Mouse (Mus musculus) cerebellum, postnatal 10 days (tissue): ENCODE data around the gene Sec14l1.

Experiments
- DNase-seq, 2 experiments: peaks; one replicate each; pipeline ENCODE4 v3.0.0; 2021; ENCODE audit warnings: mixed read lengths in 2 of 2

Gene Sec14l1

DNA sequence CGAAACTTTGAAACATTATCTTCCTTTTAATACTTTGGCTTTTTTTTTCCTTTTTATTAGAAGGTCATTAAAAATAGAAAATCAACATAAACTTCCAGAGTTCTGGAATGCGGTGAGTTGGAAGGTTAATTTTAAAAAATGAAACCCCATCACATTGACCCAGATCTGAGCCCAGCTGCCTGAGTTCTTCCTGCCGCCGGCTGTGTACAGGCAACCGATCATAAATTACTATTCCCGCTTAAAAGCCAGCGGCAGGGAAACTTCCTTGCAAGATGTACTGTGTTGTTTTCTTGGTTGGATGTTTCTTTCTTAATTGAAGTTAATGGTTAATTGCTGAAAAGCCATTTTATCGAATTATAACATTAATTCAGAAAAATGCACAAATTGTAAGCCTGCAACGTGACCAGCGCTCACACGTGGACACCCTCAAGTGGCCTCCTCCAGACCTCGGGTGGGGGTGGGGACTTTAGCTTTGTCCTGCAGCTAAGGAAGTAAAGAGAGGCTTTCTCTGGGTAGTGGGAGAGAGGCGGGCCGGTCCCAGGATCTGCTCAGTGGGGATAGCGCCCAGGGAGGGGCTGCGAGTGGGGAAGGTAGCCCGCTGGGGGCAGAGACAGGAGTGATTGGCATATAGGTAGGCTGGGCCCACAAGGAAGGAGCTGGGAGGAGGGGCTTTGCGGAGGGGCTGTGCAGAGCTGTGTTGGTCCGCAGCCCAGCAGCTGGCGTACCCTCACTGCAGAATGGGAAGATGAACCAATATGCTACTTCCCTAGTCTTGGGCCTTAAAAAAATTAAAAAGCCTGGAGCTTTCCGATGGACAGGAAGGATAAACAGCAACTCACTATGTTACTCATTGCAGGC is 70.3 kb downstream of the Sec14l1 start:
- no peak for DNase-seq

- no peak for DNase-seq
Observed at GRCm38 (mm10) chr11:117191524-117191923, 76.6 kb downstream of the Sec14l1 start.

- DNase-seq, result no peak
Observed at GRCm38 (mm10) chr11:117194475-117194937, 79.5 kb downstream of the Sec14l1 start.

DNA sequence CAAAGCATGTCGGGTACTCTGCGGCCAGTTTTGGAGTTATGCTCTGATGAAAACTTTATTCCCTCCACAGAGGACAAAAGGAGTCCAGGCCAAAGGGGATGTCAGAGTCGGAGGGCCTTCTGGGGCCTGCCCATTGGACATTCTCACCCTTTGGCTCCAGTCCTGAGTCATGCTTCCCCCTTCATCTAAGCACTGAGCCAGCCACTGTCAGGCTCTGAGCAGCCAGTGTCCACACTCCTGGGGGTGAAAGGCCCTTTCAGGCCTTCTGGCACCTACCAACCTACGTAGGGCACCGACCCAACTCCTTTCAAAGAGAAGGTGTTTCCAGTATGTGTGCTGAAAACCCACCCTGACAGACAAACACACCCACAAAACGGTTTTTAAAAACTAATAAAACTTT is 80.6 kb downstream of the Sec14l1 start:
- no peak for DNase-seq

GRCm38 (mm10) chr11:117196681-117197080 is 81.7 kb downstream of the Sec14l1 start:
- no peak for DNase-seq

DNA sequence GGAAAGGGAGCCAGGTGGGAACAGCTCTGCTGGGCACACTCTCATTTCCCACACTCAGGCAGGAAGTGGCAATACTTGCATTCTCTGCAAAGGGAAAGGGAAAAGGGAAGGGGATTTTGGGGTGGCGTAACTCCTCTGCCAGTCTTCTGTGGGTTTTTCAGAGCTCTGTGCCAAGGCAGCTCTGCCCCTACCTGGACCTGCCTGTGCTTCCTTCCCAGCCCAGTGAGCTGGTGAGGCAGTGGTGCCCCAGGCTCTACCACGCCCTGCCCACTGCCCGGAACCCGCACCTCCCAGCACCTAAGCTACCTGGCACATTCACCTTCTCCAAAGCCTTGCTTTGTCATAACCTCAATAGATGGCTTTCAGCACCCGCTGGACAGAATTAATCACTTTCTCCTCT is 83.2 kb downstream of the Sec14l1 start:
- no peak for DNase-seq

- no peak for DNase-seq
Observed at GRCm38 (mm10) chr11:117199282-117200175, 84.6 kb downstream of the Sec14l1 start, which contains the start of gene Sept9. TSS of gene Sept9 (plus strand) at chr11:117199661.

GRCm38 (mm10) chr11:117201846-117202245 is 86.9 kb downstream of the Sec14l1 start:
- DNase-seq, result no peak

GRCm38 (mm10) chr11:117204606-117205005 is 89.6 kb downstream of the Sec14l1 start:
- no peak for DNase-seq

DNA sequence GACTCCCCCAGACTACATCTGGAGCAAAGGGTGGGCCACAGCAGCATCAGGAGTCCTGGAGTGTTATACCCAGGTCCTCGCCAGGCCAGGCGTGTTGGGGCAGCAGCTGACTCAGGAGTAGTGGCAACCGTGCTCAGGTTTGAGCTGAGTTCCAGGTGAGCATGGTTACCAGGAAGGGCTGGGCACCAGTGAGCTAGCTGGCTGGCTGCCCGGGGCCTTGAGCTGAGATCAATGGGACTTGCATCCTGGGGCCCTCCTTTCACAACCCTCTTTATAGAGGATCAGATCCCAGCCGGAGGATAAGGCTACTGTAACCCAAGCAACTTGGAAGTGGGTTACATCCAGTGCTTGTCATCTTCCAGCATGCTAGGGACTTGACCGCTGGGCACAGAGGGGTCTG is 90.1 kb downstream of the Sec14l1 start:
- peak; percentile 39 to 42 for DNase-seq

DNA sequence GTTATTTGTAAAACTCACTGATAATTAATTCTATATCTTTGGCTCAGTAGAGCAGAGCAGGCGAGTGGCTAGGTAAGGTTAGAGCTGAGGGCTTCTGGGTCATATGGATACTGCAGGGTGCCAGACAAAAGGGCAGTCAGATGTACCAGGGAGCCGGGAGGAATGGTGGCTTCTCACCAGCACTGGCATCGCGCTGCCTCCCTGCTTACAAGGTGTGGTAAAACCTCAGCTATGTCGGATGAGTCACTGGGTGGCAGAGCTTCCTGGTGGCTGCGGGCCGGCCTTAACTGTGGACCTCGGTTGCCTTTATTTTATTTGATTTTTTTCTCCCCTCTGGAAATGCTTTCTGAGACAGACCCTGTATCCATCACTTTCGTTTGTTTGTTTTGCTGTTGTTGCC is 90.5 kb downstream of the Sec14l1 start:
- DNase-seq, result no peak

- no peak for DNase-seq
Observed at GRCm38 (mm10) chr11:117207436-117207835, 92.5 kb downstream of the Sec14l1 start.

DNA sequence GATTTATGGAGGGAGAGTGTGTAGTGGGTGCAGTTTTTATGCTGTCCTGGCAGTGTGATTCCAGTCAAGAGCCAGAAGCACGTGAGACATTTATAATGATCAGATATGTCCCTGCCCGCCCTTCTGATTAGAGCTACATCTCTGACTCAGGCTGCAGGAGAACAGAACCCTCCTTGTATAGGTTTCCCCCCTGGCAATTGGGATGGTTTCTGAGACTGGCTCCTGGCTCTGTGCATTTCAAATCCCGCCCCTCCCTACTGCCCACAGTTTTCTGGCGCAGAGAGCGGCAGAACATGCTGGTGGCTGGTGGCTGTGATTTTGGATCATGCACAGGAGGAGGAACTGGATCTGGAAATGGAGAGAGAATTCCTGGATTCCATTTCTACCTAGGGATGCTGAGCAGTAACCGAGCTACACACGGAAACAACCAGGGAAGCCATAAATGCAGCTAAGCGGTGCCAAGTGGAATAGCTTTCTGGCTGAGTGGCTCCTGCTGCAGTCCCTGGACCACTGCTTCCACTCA is 93.2 kb downstream of the Sec14l1 start:
- DNase-seq, result peak; percentile 62 to 74
